Mouse (Mus musculus): ENCODE results near the gene Rcn3. TPM values are rescaled to one million over a fixed set of nuclear protein-coding genes. Genes with fewer than 3 reads are reported as not detected.

The Rcn3 gene
- polyA plus RNA-seq, 1 experiment = 1.7 TPM

DNA sequence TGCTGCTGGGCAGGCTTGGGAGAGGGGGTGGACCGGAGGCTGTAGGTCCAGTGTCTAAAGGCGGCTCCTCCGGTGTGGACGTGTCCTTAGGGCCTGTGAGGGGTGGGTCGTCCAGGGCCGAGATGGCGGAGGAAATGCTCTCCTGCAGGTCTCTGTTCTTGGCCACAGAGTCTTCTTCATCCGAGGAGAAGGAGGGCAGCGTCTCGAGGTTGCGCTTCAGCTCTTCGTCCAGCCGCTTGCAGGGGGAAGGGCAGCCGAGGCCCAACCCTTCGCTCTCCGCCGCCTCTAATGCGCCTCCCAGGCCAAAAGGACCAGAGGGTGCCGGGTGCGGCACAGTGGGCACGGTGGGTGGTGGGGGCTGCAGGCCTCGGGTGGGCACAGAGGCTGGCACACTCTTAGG lies 46.3 kb downstream of the Rcn3 start:
- TF ChIP-seq FLI1 (IDR thresholded peaks at IDR 0.05; ENCODE audit: low read length) (no peak), GATA1 (IDR thresholded peaks at IDR 0.05; ENCODE audit: borderline replicate concordance, low read length) (no peak)

DNA sequence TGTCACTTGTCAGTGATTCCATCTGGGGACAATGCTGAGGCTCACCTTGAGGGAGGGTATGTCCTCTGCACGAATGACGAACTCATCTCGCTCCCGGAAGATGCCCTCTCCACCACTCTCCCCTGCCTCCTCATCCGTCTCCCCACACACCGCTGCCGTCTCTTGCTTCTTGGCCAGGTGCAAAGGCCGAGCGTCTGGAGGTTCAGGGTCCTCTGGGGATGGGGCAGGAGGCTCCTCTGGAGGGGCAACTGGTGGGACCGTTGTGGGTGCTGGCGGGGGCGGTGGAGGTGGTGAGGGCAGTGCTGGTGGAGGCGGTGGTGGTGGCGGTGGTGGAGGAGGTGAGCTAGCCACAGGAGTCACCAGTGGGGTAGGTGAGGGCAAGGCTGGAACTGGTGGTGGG lies 48.7 kb downstream of the Rcn3 start:
- peaks cover 10% of the 10 kb centered on the region for H3K4me1 ChIP-seq
- no peaks in the 10 kb centered on the region for H3K9me3 ChIP-seq
- no peak for TF ChIP-seq FLI1 (IDR thresholded peaks at IDR 0.05; ENCODE audit: low read length)
- TF ChIP-seq GATA1 (IDR thresholded peaks at IDR 0.05; ENCODE audit: borderline replicate concordance, low read length) = no peak
- H3K27me3 ChIP-seq (replicated peaks) = no peaks in the 10 kb centered on the region
- H3K4me3 ChIP-seq (replicated peaks) = no peak overlapping the region
- peaks cover 96% of the 10 kb centered on the region for H3K36me3 ChIP-seq (replicated peaks; ENCODE audit: low read length)

More for the DNA sequence above, 46.3 kb downstream of the Rcn3 start:
- H3K4me3 ChIP-seq (replicated peaks) = no peak overlapping the region
- peaks cover 24% of the 10 kb centered on the region for H3K4me1 ChIP-seq
- peaks cover 98% of the 10 kb centered on the region for H3K36me3 ChIP-seq (replicated peaks; ENCODE audit: low read length)
- no peaks in the 10 kb centered on the region for H3K27me3 ChIP-seq (replicated peaks)
- H3K9me3 ChIP-seq = no peaks in the 10 kb centered on the region

DNA sequence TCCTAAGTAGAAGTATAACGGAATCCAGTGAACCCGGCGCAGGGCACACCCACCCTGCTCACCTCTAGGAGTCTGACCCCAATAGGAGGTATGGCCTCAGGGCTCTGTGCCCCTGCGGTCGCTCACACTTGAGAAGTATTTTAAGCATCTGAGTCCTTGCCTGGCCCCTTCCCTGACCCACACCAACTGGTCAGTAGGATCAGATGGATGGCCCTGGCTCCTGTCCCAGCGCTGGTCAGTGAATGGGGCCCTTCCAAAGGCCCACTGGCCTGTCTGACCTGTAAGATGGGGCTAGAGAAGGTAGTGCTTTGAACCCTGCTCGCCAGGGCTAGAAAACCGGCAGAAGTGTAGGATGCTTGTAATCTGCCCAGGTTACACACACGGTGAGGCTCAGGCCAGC lies 51.2 kb downstream of the Rcn3 start:
- TF ChIP-seq GATA1 (IDR thresholded peaks at IDR 0.05; ENCODE audit: borderline replicate concordance, low read length) (no peak), FLI1 (IDR thresholded peaks at IDR 0.05; ENCODE audit: low read length) (no peak)
- H3K36me3 ChIP-seq (replicated peaks; ENCODE audit: low read length) = peaks cover 96% of the 10 kb centered on the region
- H3K4me1 ChIP-seq = peaks cover 23% of the 10 kb centered on the region
- H3K27me3 ChIP-seq (replicated peaks) = no peaks in the 10 kb centered on the region
- H3K4me3 ChIP-seq (replicated peaks) = no peak overlapping the region
- H3K9me3 ChIP-seq = no peaks in the 10 kb centered on the region

- Histone ChIP-seq H3K4me1 (peaks cover 18% of the 10 kb centered on the region; the same call in 1 of the 2 replicates), H3K9me3 (no peaks in the 10 kb centered on the region), H3K27me3 (replicated peaks) (no peaks in the 10 kb centered on the region), H3K4me3 (replicated peaks) (no peak overlapping the region), H3K36me3 (replicated peaks; ENCODE audit: low read length) (peaks cover 98% of the 10 kb centered on the region)
- TF ChIP-seq FLI1 (IDR thresholded peaks at IDR 0.05; ENCODE audit: low read length) (no peak), GATA1 (IDR thresholded peaks at IDR 0.05; ENCODE audit: borderline replicate concordance, low read length) (no peak)
These were observed 53.6 kb downstream of the Rcn3 start for GRCm38 (mm10) chr7:45038411-45038810.

GRCm38 (mm10) chr7:45037720-45038361 lies 54.2 kb downstream of the Rcn3 start:
- no peak for TF ChIP-seq GATA1 (IDR thresholded peaks at IDR 0.05; ENCODE audit: borderline replicate concordance, low read length)
- no peak for TF ChIP-seq FLI1 (IDR thresholded peaks at IDR 0.05; ENCODE audit: low read length)
- H3K36me3 ChIP-seq (replicated peaks; ENCODE audit: low read length) = peaks cover 98% of the 10 kb centered on the region
- no peaks in the 10 kb centered on the region for H3K9me3 ChIP-seq

DNA sequence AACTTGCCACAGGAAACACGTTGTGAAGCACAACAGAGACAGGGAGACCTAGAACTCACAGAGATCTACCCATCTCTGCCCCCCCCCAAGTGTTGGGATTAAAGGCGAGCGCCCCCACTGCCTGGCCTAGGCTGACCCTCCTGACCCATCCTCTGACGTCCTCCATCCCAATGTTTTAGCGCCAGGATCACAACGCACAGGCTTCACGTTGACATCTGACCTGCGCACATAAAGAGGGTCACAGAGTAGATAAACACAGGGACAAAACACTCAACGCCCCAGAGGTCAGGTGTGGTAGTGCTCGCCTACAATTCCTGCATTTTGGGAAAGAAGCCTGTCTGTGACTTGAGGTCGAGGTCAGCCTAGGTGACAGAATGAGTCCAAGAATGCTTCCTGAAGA lies 55.3 kb downstream of the Rcn3 start:
- TF ChIP-seq FLI1 (IDR thresholded peaks at IDR 0.05; ENCODE audit: low read length) (no peak), GATA1 (IDR thresholded peaks at IDR 0.05; ENCODE audit: borderline replicate concordance, low read length) (no peak)
- Histone ChIP-seq H3K36me3 (replicated peaks; ENCODE audit: low read length) (peaks cover 98% of the 10 kb centered on the region), H3K4me1 (peaks cover 15% of the 10 kb centered on the region; the same call in 1 of the 2 replicates), H3K27me3 (replicated peaks) (no peaks in the 10 kb centered on the region), H3K4me3 (replicated peaks) (no peak overlapping the region), H3K9me3 (no peaks in the 10 kb centered on the region)

More at GRCm38 (mm10) chr7:45037720-45038361, 54.2 kb downstream of the Rcn3 start:
- H3K4me3 ChIP-seq (replicated peaks) = no peak overlapping the region
- no peaks in the 10 kb centered on the region for H3K27me3 ChIP-seq (replicated peaks)
- peaks cover 15% of the 10 kb centered on the region; the same call in 1 of the 2 replicates for H3K4me1 ChIP-seq

DNA sequence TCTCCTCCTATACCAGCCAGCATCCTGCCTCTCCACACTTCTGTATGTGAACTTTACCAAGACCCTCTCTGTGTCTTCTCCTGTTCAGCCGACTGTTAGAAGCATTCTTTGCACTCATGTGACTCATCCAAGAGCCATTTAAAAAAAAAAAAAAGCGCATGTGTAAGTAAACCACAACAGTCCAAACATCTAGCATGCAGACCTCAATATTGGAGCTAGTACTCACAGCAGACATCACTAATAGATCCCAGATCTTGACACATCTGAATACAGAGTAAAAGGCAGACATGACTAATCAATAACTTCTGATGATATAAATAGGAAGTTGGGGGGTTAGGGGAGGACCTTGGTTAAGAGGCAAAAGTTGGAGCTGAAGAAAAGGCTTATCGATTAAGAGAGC lies 56.4 kb downstream of the Rcn3 start:
- Histone ChIP-seq H3K4me1 (peaks cover 15% of the 10 kb centered on the region; the same call in 1 of the 2 replicates), H3K36me3 (replicated peaks; ENCODE audit: low read length) (peaks cover 98% of the 10 kb centered on the region), H3K4me3 (replicated peaks) (no peak overlapping the region), H3K27me3 (replicated peaks) (no peaks in the 10 kb centered on the region), H3K9me3 (no peaks in the 10 kb centered on the region)
- TF ChIP-seq GATA1 (IDR thresholded peaks at IDR 0.05; ENCODE audit: borderline replicate concordance, low read length) = no peak

DNA sequence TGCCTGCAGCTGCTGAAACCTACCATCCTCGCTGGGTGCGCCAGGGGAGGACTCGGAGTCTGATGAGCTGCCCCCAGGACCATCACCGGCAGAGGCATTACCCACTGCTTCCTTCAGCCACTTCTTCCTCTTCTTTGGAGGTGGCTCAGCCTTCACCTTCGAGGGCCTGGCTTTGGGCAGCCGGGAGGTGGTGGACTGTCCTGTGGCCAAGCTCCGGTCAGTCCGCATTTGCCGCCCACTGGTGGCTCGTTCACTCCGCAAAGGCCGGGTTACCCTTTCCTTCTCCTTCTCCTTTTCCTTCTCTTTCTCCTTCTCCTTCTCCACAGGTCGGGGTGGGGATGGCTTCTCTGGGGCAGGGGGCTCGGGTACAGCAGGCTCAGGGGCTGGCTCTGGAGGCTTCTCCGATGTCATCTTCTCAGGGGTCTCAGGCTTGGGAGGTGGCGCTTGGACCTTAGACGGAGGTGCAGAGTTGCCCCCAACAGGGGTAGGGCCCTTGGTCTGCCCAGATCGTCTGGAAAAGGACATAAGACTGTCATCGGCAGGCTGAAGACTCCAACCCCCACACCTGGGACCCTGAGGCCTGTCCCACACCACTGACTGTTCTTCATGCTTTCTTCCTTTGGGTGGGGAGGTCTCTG lies 58.2 kb downstream of the Rcn3 start:
- TF ChIP-seq FLI1 (IDR thresholded peaks at IDR 0.05; ENCODE audit: low read length) = no peak
- TF ChIP-seq GATA1 (IDR thresholded peaks at IDR 0.05; ENCODE audit: borderline replicate concordance, low read length) = no peak
- peaks cover 99% of the 10 kb centered on the region for H3K36me3 ChIP-seq (replicated peaks; ENCODE audit: low read length)

More for the DNA sequence above, 58.2 kb downstream of the Rcn3 start:
- H3K9me3 ChIP-seq = no peaks in the 10 kb centered on the region
- H3K4me1 ChIP-seq = peaks cover 15% of the 10 kb centered on the region; the same call in 1 of the 2 replicates
- H3K27me3 ChIP-seq (replicated peaks) = no peaks in the 10 kb centered on the region
- H3K4me3 ChIP-seq (replicated peaks) = no peak overlapping the region

Other genes starting within 250 kb of the Rcn3 start
- gene Akt1s1, start 243.2 kb downstream of the Rcn3 start, polyA plus RNA-seq (2012; ENCODE audit: insufficient read depth, low replicate concordance) = 372 and 2,506 TPM in 2 replicates
- 44.5 TPM in 2 replicates for gene Tbc1d17, start 243.1 kb downstream of the Rcn3 start, polyA plus RNA-seq (2012; ENCODE audit: insufficient read depth, low replicate concordance)
- gene Pnkp, start 235.1 kb downstream of the Rcn3 start, polyA plus RNA-seq (2012; ENCODE audit: insufficient read depth, low replicate concordance) = 30.0 and 36.4 TPM in 2 replicates
- 191 and 368 TPM in 2 replicates for gene Ptov1, start 222.4 kb downstream of the Rcn3 start, polyA plus RNA-seq (2012; ENCODE audit: insufficient read depth, low replicate concordance)
- gene Med25, start 199.5 kb downstream of the Rcn3 start, polyA plus RNA-seq (2012; ENCODE audit: insufficient read depth, low replicate concordance) = 249 and 952 TPM in 2 replicates
- gene Fuz, start 196.1 kb downstream of the Rcn3 start, polyA plus RNA-seq (2012; ENCODE audit: insufficient read depth, low replicate concordance) = 69.9 and 126 TPM in 2 replicates
- gene Ap2a1, start 162.7 kb downstream of the Rcn3 start, polyA plus RNA-seq (2012; ENCODE audit: insufficient read depth, low replicate concordance) = 137 and 235 TPM in 2 replicates
- 0.62 TPM in 1 of 2 replicates, not detected in the other for gene Tsks, start 149.0 kb downstream of the Rcn3 start, polyA plus RNA-seq (2012; ENCODE audit: insufficient read depth, low replicate concordance)
- gene Cpt1c, start 117.4 kb downstream of the Rcn3 start, polyA plus RNA-seq (2012; ENCODE audit: insufficient read depth, low replicate concordance) = 0.82 TPM in 1 of 2 replicates, not detected in the other
- gene Prmt1, start 105.7 kb downstream of the Rcn3 start, polyA plus RNA-seq (2012; ENCODE audit: insufficient read depth, low replicate concordance) = 7.0 and 74.9 TPM in 2 replicates
- 44.2 and 87.0 TPM in 2 replicates for gene Irf3, start 94.6 kb downstream of the Rcn3 start, polyA plus RNA-seq (2012; ENCODE audit: insufficient read depth, low replicate concordance)
- gene Bcl2l12, start 93.5 kb downstream of the Rcn3 start, polyA plus RNA-seq (2012; ENCODE audit: insufficient read depth, low replicate concordance) = 44.7 and 73.7 TPM in 2 replicates
- 219 and 387 TPM in 2 replicates for gene Scaf1, start 75.9 kb downstream of the Rcn3 start, polyA plus RNA-seq (2012; ENCODE audit: insufficient read depth, low replicate concordance)
- gene Rras, start 74.3 kb downstream of the Rcn3 start, polyA plus RNA-seq (2012; ENCODE audit: insufficient read depth, low replicate concordance) = 26.5 and 83.1 TPM in 2 replicates
- gene Prr12, start 39.3 kb downstream of the Rcn3 start, polyA plus RNA-seq (2012; ENCODE audit: insufficient read depth, low replicate concordance) = 63.6 and 73.6 TPM in 2 replicates
- gene Nosip, start 29.8 kb downstream of the Rcn3 start, polyA plus RNA-seq (2012; ENCODE audit: insufficient read depth, low replicate concordance) = 150 and 186 TPM in 2 replicates
- 91.5 and 106 TPM in 2 replicates for gene Prrg2, start 29.5 kb downstream of the Rcn3 start, polyA plus RNA-seq (2012; ENCODE audit: insufficient read depth, low replicate concordance)
- 28.9 and 70.0 TPM in 2 replicates for gene Fcgrt, start 11.6 kb upstream of the Rcn3 start, polyA plus RNA-seq (2012; ENCODE audit: insufficient read depth, low replicate concordance)
- 39.7 and 217 TPM in 2 replicates for gene Rps11, start 32.2 kb upstream of the Rcn3 start, polyA plus RNA-seq (2012; ENCODE audit: insufficient read depth, low replicate concordance)
- gene Rpl13a, start 36.5 kb upstream of the Rcn3 start, polyA plus RNA-seq (2012; ENCODE audit: insufficient read depth, low replicate concordance) = 3,981 and 5,869 TPM in 2 replicates
- gene Gm45713, start 44.0 kb upstream of the Rcn3 start, polyA plus RNA-seq (2012; ENCODE audit: insufficient read depth, low replicate concordance) = 2.1 and 9.4 TPM in 2 replicates
- 78.6 and 81.1 TPM in 2 replicates for gene Flt3l, start 44.2 kb upstream of the Rcn3 start, polyA plus RNA-seq (2012; ENCODE audit: insufficient read depth, low replicate concordance)
- 35.3 and 64.9 TPM in 2 replicates for gene Pih1d1, start 62.1 kb upstream of the Rcn3 start, polyA plus RNA-seq (2012; ENCODE audit: insufficient read depth, low replicate concordance)
- gene Aldh16a1, start 62.4 kb upstream of the Rcn3 start, polyA plus RNA-seq (2012; ENCODE audit: insufficient read depth, low replicate concordance) = 56.7 and 76.4 TPM in 2 replicates
- 0.06 TPM in 1 of 2 replicates, not detected in the other for gene Slc17a7, start 71.7 kb upstream of the Rcn3 start, polyA plus RNA-seq (2012; ENCODE audit: insufficient read depth, low replicate concordance)
- gene Gfy, start 87.3 kb upstream of the Rcn3 start, polyA plus RNA-seq (2012; ENCODE audit: insufficient read depth, low replicate concordance) = not detected in 2 replicates
- not detected in 2 replicates for gene Pth2, start 88.8 kb upstream of the Rcn3 start, polyA plus RNA-seq (2012; ENCODE audit: insufficient read depth, low replicate concordance)
- gene Ccdc155, start 112.7 kb upstream of the Rcn3 start, polyA plus RNA-seq (2012; ENCODE audit: insufficient read depth, low replicate concordance) = not detected in 2 replicates
- 0.60 TPM in 1 of 2 replicates, not detected in the other for gene Dkkl1, start 119.9 kb upstream of the Rcn3 start, polyA plus RNA-seq (2012; ENCODE audit: insufficient read depth, low replicate concordance)
- gene Tead2, start 123.5 kb upstream of the Rcn3 start, polyA plus RNA-seq (2012; ENCODE audit: insufficient read depth, low replicate concordance) = not detected in 2 replicates
- gene Cd37, start 146.9 kb upstream of the Rcn3 start, polyA plus RNA-seq (2012; ENCODE audit: insufficient read depth, low replicate concordance) = 212 and 263 TPM in 2 replicates
- gene Slc6a16, start 148.9 kb upstream of the Rcn3 start, polyA plus RNA-seq (2012; ENCODE audit: insufficient read depth, low replicate concordance) = not detected in 2 replicates
- gene Slc6a21, start 185.3 kb upstream of the Rcn3 start, polyA plus RNA-seq (2012; ENCODE audit: insufficient read depth, low replicate concordance) = not detected in 2 replicates
- 7.6 TPM in 1 of 2 replicates, not detected in the other for gene Trpm4, start 241.6 kb upstream of the Rcn3 start, polyA plus RNA-seq (2012; ENCODE audit: insufficient read depth, low replicate concordance)
- not detected in 2 replicates for gene Hrc, start 243.1 kb upstream of the Rcn3 start, polyA plus RNA-seq (2012; ENCODE audit: insufficient read depth, low replicate concordance)

Measured in megakaryocyte, embryonic 14.5 days (primary cell).